Mouse (Mus musculus) heart, adult 2 months (tissue): ENCODE measurements at regions not wholly inside any gene's neighbourhood (a gene's known extent, or its start where the extent isn't known, plus 50 kb on each side); places are given as distances from the start of the nearest gene placed in this dataset.

Source experiments
- CTCF ChIP-seq: fragments of 200-600 bp; IDR thresholded peaks from 2 replicates; pipeline ENCODE4 v1.8.1; 2022; ENCODE audit warnings: antibody characterized with exemption, mild to moderate bottlenecking, moderate library complexity
- EP300 ChIP-seq: fragments of 200-500 bp; IDR thresholded peaks from 2 replicates; pipeline ENCODE4 v1.6.1; 2011; ENCODE audit warnings: low read depth, low read length, control low read depth; ENCODE audit not compliant: insufficient read depth
- POLR2A ChIP-seq: fragments of 200-500 bp; IDR thresholded peaks from 2 replicates; pipeline ENCODE4 v1.6.1; 2011; ENCODE audit warnings: mild to moderate bottlenecking, low read depth, low read length, control low read depth; ENCODE audit not compliant: insufficient read depth

- TF ChIP-seq CTCF (no peak), EP300 (no peak), POLR2A (no peak)
These were observed 59.7 kb upstream of the Grik3 start for GRCm38 (mm10) chr4:125430845-125431244.
